ENCODE assay signal across 15 mouse cellular contexts in the genomic region with DNA sequence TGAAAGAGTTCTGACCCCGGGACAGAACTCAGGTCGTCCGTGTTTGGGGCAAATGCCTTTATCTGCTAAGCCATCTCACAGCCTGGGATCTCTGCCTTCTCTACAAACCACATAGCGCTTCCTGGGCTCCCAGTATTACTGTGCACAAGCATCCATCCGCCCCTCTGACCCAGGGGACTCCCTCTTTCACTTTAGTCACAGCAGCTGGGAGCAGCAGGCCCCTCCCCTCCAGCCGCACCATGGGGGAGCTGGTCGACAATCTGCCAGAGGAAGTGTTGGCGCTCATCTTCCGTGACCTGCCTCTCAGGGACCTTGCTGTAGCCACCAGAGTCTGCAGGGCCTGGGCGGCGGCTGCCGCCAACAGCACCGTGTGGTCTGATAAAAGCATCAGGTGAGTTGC. TPM values are rescaled to one million over a fixed set of nuclear protein-coding genes. Genes with fewer than 3 reads are reported as not detected.
A peak's percentile ranks its signal among the peaks of the same experiment; 100 is the strongest.
DNase-seq lines count a peak whose midpoint lies in the region; ATAC-seq and TF ChIP-seq lines count a peak whose summit lies in the region.
"Had no signal": no experiment of that assay in that cellular context is flagged by ENCODE, and none has a peak within 500 bp of the region (broad histone marks: within the 10 kb centered on the region; RNA-seq: fewer than 3 reads in every experiment).

No protein-coding gene starts in this region.

- 12% methylated on average over 13 of the region's 13 CpGs for WGBS in thymus, adult 2 months
- WGBS in neural tube, embryonic 15.5 days: 13% methylated on average over 13 of the region's 13 CpGs

- H3K27me3 ChIP-seq in thymus, adult 2 months (ENCODE audit: control insufficient read depth, insufficient read depth, low read length): peaks cover 17% of the 10 kb centered on the region; the same call in 1 of the 2 replicates
- H3K27me3 ChIP-seq in neural tube, embryonic 15.5 days (replicated peaks): peaks cover 91% of the 10 kb centered on the region
- H3K27me3 ChIP-seq: Patski had no signal

- no peak overlapping the region for H3K27ac ChIP-seq in thymus, adult 2 months (ENCODE audit: control insufficient read depth, insufficient read depth, low read length)
- no peak overlapping the region for H3K27ac ChIP-seq in neural tube, embryonic 15.5 days (replicated peaks)
- H3K27ac ChIP-seq: embryonic facial prominence, embryonic 13.5 days; hindbrain, postnatal 0 days; macrophage had no signal

- TF ChIP-seq CTCF in thymus, adult 2 months (IDR thresholded peaks at IDR 0.05; ENCODE audit: borderline replicate concordance, control insufficient read depth, extremely low read depth, insufficient read depth, low read length, poor library complexity): no peak

- H3K4me2 ChIP-seq in neural tube, embryonic 15.5 days: peak overlapping the region; percentile 3; the same call in 1 of the 2 replicates
- H3K4me2 ChIP-seq: embryonic facial prominence, embryonic 13.5 days had no signal

- no peak for ATAC-seq in neural tube, embryonic 15.5 days (ENCODE audit: low FRiP score)
- ATAC-seq: forebrain, embryonic 14.5 days; hindbrain, postnatal 0 days; Patski had no signal

- H3K9ac ChIP-seq in neural tube, embryonic 15.5 days (replicated peaks): no peak overlapping the region
- H3K9ac ChIP-seq: embryonic facial prominence, embryonic 13.5 days had no signal

- H3K9me3 ChIP-seq in neural tube, embryonic 15.5 days (replicated peaks): no peaks in the 10 kb centered on the region
- H3K9me3 ChIP-seq: embryonic facial prominence, embryonic 13.5 days had no signal

- no peak overlapping the region for H3K4me3 ChIP-seq in thymus, adult 2 months (ENCODE audit: control insufficient read depth, insufficient read depth, low read length)
- no peak overlapping the region for H3K4me3 ChIP-seq in neural tube, embryonic 15.5 days (replicated peaks)
- H3K4me3 ChIP-seq: embryonic facial prominence, embryonic 13.5 days had no signal

- no peaks in the 10 kb centered on the region; the same call in none of the 2 replicates for H3K36me3 ChIP-seq in thymus, adult 2 months (ENCODE audit: control insufficient read depth, insufficient read depth, low read length)
- no peaks in the 10 kb centered on the region for H3K36me3 ChIP-seq in neural tube, embryonic 15.5 days
- H3K36me3 ChIP-seq: embryonic facial prominence, embryonic 13.5 days had no signal

- peaks cover 33% of the 10 kb centered on the region for H3K4me1 ChIP-seq in thymus, adult 2 months (replicated peaks; ENCODE audit: control insufficient read depth, insufficient read depth, low read length)
- H3K4me1 ChIP-seq in neural tube, embryonic 15.5 days: peaks cover 56% of the 10 kb centered on the region

- DNase-seq in thymus, adult 2 months: peak; percentile 39
- no peak for DNase-seq in thymus, postnatal 10 days (ENCODE audit: low spot score in 2 of 2)
- DNase-seq in R1 (ENCODE audit: low read depth, low spot score) (peak; percentile 53), adipocyte (ENCODE audit: low spot score) (no peak)
- DNase-seq in layer of hippocampus, postnatal 36 days: no peak
- DNase-seq in left cerebral cortex, adult 18-20 months (ENCODE audit: low spot score in 2 of 2): no peak
- DNase-seq: adrenal gland, postnatal 36 days; heart, postnatal 10 days; kidney, postnatal 4 days had no signal

- TF ChIP-seq POLR2A in thymus, adult 2 months (IDR thresholded peaks at IDR 0.05; ENCODE audit: control insufficient read depth, extremely low read depth, insufficient read depth, low read length, poor library complexity): no peak

RNA-seq across cellular contexts. Expression of a gene that starts 2.3 kb away (rescaled TPM):
- 27.8 and 30.4 TPM in 2 replicates for polyA plus RNA-seq in thymus, adult 2 months (2012; rRNA removed)
- polyA plus RNA-seq in neural tube, embryonic 15.5 days (2015; fragmentation: Nextera tagmentation; extraction: Ambion mirVana): 1.9 and 3.0 TPM in 2 replicates
- total RNA-seq in layer of hippocampus, postnatal 36 days (2021): 1 to 10 TPM; 1.0 TPM
- 1 to 10 TPM; 1.1 to 1.6 TPM for total RNA-seq in left cerebral cortex, adult 18-20 months (2021)

RNA-seq across cellular contexts. Expression of a gene that starts 2.4 kb away (rescaled TPM):
- 40.1 and 40.4 TPM in 2 replicates for polyA plus RNA-seq in thymus, adult 2 months (2012; rRNA removed)
- polyA plus RNA-seq in neural tube, embryonic 15.5 days (2015; fragmentation: Nextera tagmentation; extraction: Ambion mirVana): 20.7 and 24.3 TPM in 2 replicates
- total RNA-seq in layer of hippocampus, postnatal 36 days (2021): 1 to 10 TPM; 8.2 to 9.0 TPM
- total RNA-seq in left cerebral cortex, adult 18-20 months (2021): 1 to 10 TPM; 7.6 to 8.9 TPM

RNA-seq across cellular contexts. Expression of a gene that starts 2.8 kb away (rescaled TPM):
- polyA plus RNA-seq in thymus, adult 2 months (2012; rRNA removed): 2.9 and 3.3 TPM in 2 replicates
- polyA plus RNA-seq in neural tube, embryonic 15.5 days (2015; fragmentation: Nextera tagmentation; extraction: Ambion mirVana): 0.45 and 0.92 TPM in 2 replicates
- 1 to 10 TPM; 4.9 to 7.0 TPM for total RNA-seq in layer of hippocampus, postnatal 36 days (2021)
- total RNA-seq in left cerebral cortex, adult 18-20 months (2021): 10 to 100 TPM; 25.6 to 26.5 TPM

RNA-seq across cellular contexts. Expression of a gene that starts 9.2 kb away (rescaled TPM):
- polyA plus RNA-seq in thymus, adult 2 months (2012; rRNA removed): 3.5 and 4.0 TPM in 2 replicates
- polyA plus RNA-seq in neural tube, embryonic 15.5 days (2015; fragmentation: Nextera tagmentation; extraction: Ambion mirVana): 5.7 and 6.2 TPM in 2 replicates
- total RNA-seq in layer of hippocampus, postnatal 36 days (2021): 1 to 10 TPM; 6.9 to 9.1 TPM
- 10 to 100 TPM in 1 of 2 experiments, 1 to 10 TPM in 1; 9.4 to 10.8 TPM for total RNA-seq in left cerebral cortex, adult 18-20 months (2021)

RNA-seq across cellular contexts. Expression of a gene that starts 11.8 kb away (rescaled TPM):
- polyA plus RNA-seq in thymus, adult 2 months (2012; rRNA removed): 11.6 and 13.1 TPM in 2 replicates
- polyA plus RNA-seq in neural tube, embryonic 15.5 days (2015; fragmentation: Nextera tagmentation; extraction: Ambion mirVana): 12.3 and 12.4 TPM in 2 replicates
- total RNA-seq in layer of hippocampus, postnatal 36 days (2021): 1 to 10 TPM; 2.2 to 2.6 TPM
- total RNA-seq in left cerebral cortex, adult 18-20 months (2021): 1 to 10 TPM; 3.0 to 3.5 TPM

Comparison
In these comparisons a context has a peak if more than half of its experiments do, and no peak if none do; other contexts are left out.
1. DNase-seq: peak in thymus, adult 2 months (single experiment) and R1 (single experiment); none in thymus, postnatal 10 days (0 of 2), layer of hippocampus, postnatal 36 days (0 of 2), adipocyte (single experiment) and left cerebral cortex, adult 18-20 months (0 of 2).